Mouse (Mus musculus) liver, embryonic 14.5 days (tissue): Measurements from ENCODE around the gene Plekho2. TPM values are rescaled to one million over a fixed set of nuclear protein-coding genes. Genes with fewer than 3 reads are reported as not detected.

Source experiments
- ATAC-seq: fragments of 200-750 bp; cut with Nextera tagmentation; 2 replicates; pipeline ENCODE4 v1.8.0; 2017; ENCODE audit warnings: moderate number of reproducible peaks, mild to moderate bottlenecking, moderate library complexity; ENCODE audit not compliant: insufficient read depth
- DNase-seq, 3 experiments: peaks; one replicate each; pipeline ENCODE4 v3.0.0-alpha.2; 2012 to 2013; ENCODE audit warnings: low read depth in 3 of 3, low spot score in 3 of 3
- H3K27ac ChIP-seq: fragments of 300-500 bp; sonication (generic); 2 replicates; pipeline ENCODE4 v1.5.1; 2014; ENCODE audit warnings: moderate library complexity, mild to moderate bottlenecking, control low read depth, inconsistent platforms
- H3K27me3 ChIP-seq: fragments of 300-500 bp; sonication (generic); 2 replicates; pipeline ENCODE4 v1.6.1; 2014; ENCODE audit warnings: mild to moderate bottlenecking, low read length, moderate library complexity; ENCODE audit not compliant: control insufficient read depth, insufficient read depth
- H3K36me3 ChIP-seq: fragments of 300-500 bp; sonication (generic); replicated peaks from 2 replicates; pipeline ENCODE4 v1.6.1; 2014; ENCODE audit warnings: low read depth; ENCODE audit not compliant: control insufficient read depth, insufficient read depth
- H3K4me1 ChIP-seq, 2 experiments: fragments of 200-500 bp in 1 of 2; fragments of 300-500 bp in 1 of 2; sonication (generic) in 1 of 2; replicated peaks; 2 replicates each; pipeline ENCODE4 v1.6.1; 2012 to 2014; ENCODE audit warnings: antibody characterized with exemption in 1 of 2, inconsistent platforms in 1 of 2, low read length in 1 of 2; ENCODE audit not compliant: control insufficient read depth in 2 of 2, insufficient read depth in 2 of 2
- H3K4me2 ChIP-seq: fragments of 300-500 bp; sonication (generic); 2 replicates; pipeline ENCODE4 v1.6.1; 2014; ENCODE audit warnings: low read depth, mild to moderate bottlenecking, control low read depth, moderate library complexity
- H3K4me3 ChIP-seq, 2 experiments: fragments of 200-500 bp in 1 of 2; fragments of 300-500 bp in 1 of 2; sonication (generic) in 1 of 2; 2 replicates each; pipeline ENCODE4 v1.5.1; 2012 to 2014; ENCODE audit warnings: low read depth in 2 of 2, low read length in 2 of 2, mild to moderate bottlenecking in 2 of 2, control low read depth in 1 of 2, inconsistent platforms in 1 of 2, moderate library complexity in 1 of 2; ENCODE audit not compliant: insufficient read depth in 1 of 2
- H3K9ac ChIP-seq: fragments of 300-500 bp; sonication (generic); replicated peaks from 2 replicates; pipeline ENCODE4 v1.6.1; 2014; ENCODE audit warnings: mild to moderate bottlenecking, control low read depth, moderate library complexity
- H3K9me3 ChIP-seq: fragments of 300-500 bp; sonication (generic); 2 replicates; pipeline ENCODE4 v1.6.1; 2016; ENCODE audit warnings: low read length, mixed read lengths; ENCODE audit not compliant: control insufficient read depth
- CTCF ChIP-seq: IDR thresholded peaks from 2 replicates; pipeline ENCODE4 v1.5.1; 2016; ENCODE audit warnings: antibody characterized with exemption, low read depth, control low read depth
- EP300 ChIP-seq: IDR thresholded peaks from 2 replicates; pipeline ENCODE4 v1.6.1; 2016; ENCODE audit warnings: antibody characterized with exemption, low read depth
- WGBS: fragments of 180-500 bp; shearing (Covaris S2); extraction: QIAGEN DNeasy Blood & Tissue Kit; methylation state at CpG from one replicate; pipeline ENCODE4 v1.1.7; 2014; ENCODE audit not compliant: insufficient replicate concordance; 5-methylcytosine and 5-hydroxymethylcytosine counted together
- polyA plus RNA-seq, 2 experiments: library from polyadenylated mRNA; depleted of rRNA in 1 of 2; stranded (reverse) in 1 of 2; unstranded in 1 of 2; fragments of >200 nt; fragmentation: Nextera tagmentation in 1 of 2; extraction: Ambion mirVana in 1 of 2; gene quantifications; 2 replicates each; pipeline versions ENCODE4 v1.2.1 to v1.2.3; 2012 to 2014

Gene Plekho2
- polyA plus RNA-seq, 2 experiments, result 15.7 to 21.5 TPM

DNA sequence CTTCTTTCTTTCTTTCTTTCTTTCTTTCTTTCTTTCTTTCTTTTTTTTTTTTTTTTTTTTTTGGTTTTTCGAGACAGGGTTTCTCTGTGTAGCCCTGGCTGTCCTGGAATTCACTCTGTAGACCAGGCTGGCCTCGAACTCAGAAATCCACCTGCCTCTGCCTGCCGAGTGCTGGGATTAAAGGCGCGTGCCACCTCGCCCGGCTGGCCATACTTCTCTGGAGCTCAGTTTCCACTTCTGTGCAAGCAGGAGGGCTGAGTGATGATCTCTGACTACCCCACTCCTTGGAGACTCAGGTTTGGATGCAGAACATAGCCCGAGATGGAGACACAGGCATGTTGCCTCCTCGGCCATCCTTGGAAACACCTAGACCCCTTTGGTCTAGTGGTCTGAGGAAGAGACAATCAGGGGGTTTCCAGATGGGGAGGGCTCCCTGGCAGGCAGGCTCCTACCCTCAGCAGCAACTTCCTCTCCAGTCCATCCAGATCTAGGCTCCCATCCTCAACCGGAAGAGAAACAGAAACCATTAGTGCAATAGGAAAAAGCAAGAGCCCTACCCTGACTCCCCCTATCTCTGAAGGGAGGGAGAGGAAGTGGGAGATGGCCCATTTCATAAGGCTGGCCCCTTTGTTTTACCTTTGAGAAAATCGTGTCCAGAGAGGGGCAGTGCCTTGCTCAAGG is 43.9 kb downstream of the Plekho2 start:
- Histone ChIP-seq H3K9me3 (no peaks in the 10 kb centered on the region), H3K4me3 (no peak overlapping the region), H3K36me3 (no peaks in the 10 kb centered on the region), H3K4me2 (no peak overlapping the region; the same call in 1 of the 2 replicates), H3K4me1 (peaks cover 7 to 27% of the 10 kb centered on the region in 2 experiments), H3K27ac (no peak overlapping the region), H3K9ac (no peak overlapping the region), H3K27me3 (no peaks in the 10 kb centered on the region)
- ATAC-seq (no peak), DNase-seq (no peak)
- 49% methylated on average over 10 of the region's 11 CpGs for WGBS
- TF ChIP-seq CTCF, result no peak
- TF ChIP-seq EP300, result no peak

DNA sequence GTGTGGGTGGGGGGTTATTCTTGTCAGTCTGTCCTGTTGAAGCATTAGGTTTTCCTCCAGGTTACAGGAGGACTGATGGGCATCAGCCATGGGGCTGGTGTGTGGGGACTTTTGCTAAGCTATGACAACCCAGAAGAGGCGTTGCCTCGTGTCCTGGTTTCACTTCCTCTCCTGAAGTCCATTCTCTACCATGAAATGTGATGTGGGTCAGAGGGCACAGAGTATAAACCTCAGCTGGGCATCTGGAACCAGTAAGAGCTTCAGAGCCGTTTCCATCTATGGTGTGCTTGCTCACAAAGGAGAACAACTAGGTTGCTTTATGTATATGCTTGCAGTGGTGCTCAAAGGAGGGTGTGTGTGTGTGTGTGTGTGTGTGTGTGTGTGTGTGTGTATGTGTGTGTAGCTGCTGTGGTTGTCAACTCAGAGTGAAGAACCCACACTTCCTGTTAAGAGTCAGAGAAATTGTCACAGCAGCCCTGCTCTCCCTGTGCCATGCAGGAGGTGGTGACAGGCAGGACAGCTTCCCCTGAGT is 44.6 kb downstream of the Plekho2 start:
- 26% methylated on average over 3 of the region's 3 CpGs for WGBS
- no peaks in the 10 kb centered on the region for H3K27me3 ChIP-seq
- peak overlapping the region; percentile 23; the same call in 1 of the 2 replicates for H3K9ac ChIP-seq
- ATAC-seq, result no peak
- H3K36me3 ChIP-seq, result no peaks in the 10 kb centered on the region
- H3K4me2 ChIP-seq, result no peak overlapping the region
- no peak for DNase-seq
- peaks cover 7 to 29% of the 10 kb centered on the region in 2 experiments for H3K4me1 ChIP-seq
- no peak overlapping the region for H3K4me3 ChIP-seq
- TF ChIP-seq CTCF (no peak), EP300 (no peak)
- H3K9me3 ChIP-seq, result no peaks in the 10 kb centered on the region
- H3K27ac ChIP-seq, result no peak overlapping the region

DNA sequence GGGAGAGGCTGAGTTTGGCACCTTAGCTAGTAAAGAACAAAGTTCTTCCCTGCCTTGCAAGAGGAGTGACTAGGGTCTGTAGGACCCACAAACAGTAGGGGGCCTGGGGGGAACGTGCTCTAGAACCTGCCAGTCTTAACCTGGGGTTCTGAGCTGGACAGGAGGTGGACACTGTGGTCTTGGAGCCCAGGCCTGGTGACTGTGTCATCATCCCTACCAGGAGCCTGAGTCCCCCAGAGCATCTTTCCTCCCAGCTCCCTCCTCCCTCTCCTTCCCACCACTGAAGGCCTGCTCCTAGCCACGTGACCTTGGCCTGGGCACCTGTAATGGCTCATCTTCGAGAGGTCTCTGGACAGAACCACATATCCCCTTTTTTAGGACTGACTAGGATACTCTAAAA is 45.7 kb downstream of the Plekho2 start:
- Histone ChIP-seq H3K4me2 (no peak overlapping the region), H3K9ac (no peak overlapping the region), H3K27ac (no peak overlapping the region), H3K9me3 (no peaks in the 10 kb centered on the region), H3K4me1 (peaks cover 19 to 38% of the 10 kb centered on the region in 2 experiments), H3K36me3 (no peaks in the 10 kb centered on the region), H3K4me3 (no peak overlapping the region), H3K27me3 (no peaks in the 10 kb centered on the region)
- DNase-seq (no peak), ATAC-seq (no peak)
- 79% methylated on average over 3 of the region's 3 CpGs for WGBS
- TF ChIP-seq CTCF (no peak), EP300 (no peak)

DNA sequence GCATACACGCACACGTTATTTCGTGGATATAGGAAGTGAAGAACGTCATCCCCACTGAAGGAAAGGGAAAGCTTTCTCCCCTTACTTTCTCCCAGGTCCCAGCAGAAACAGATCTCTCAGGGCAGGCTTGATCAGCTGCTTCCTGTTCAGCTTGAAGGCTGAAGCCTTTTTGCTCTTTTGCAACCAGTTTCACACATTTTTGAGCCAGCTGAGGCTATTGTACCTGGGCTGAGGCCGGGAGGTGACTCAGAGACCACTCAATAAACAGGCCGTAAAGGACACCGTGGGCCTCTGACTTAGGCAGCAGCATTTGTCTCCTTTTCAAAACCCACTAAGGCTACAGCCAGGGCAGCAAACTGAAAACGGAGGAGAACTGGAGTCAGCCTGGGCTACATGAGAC is 46.9 kb downstream of the Plekho2 start:
- 50% methylated on average over 8 of the region's 8 CpGs for WGBS
- no peak overlapping the region for H3K9ac ChIP-seq
- DNase-seq (no peak), ATAC-seq (no peak)
- peaks cover 24 to 43% of the 10 kb centered on the region in 2 experiments for H3K4me1 ChIP-seq
- no peak overlapping the region for H3K4me2 ChIP-seq
- H3K27me3 ChIP-seq, result no peaks in the 10 kb centered on the region
- no peaks in the 10 kb centered on the region for H3K36me3 ChIP-seq
- no peak overlapping the region for H3K4me3 ChIP-seq
- peak overlapping the region; percentile 29; the same call in 1 of the 2 replicates for H3K27ac ChIP-seq
- H3K9me3 ChIP-seq, result no peaks in the 10 kb centered on the region
- TF ChIP-seq EP300, result no peak
- TF ChIP-seq CTCF, result no peak

DNA sequence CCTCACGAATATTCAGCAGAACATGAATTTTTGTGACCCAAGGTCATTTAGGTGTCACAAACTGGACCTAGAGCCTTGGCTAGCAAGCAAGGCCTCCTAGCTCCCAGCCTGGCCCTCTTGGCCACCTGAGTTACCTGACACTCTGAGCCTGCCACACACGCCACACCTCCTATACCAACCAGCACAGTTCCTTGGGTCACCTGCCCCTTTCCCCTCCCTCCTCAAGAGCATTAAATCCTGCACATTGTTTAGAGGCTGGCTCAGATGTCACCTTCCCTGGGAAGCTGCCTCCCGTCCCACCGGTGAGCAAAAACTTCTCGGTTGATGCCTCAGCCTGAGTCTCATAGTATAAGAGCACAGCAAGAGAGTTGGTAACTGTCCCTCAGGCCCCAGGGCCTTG is 48.6 kb downstream of the Plekho2 start:
- 75% methylated on average over 5 of the region's 5 CpGs for WGBS
- ATAC-seq (no peak), DNase-seq (no peak)
- Histone ChIP-seq H3K4me2 (no peak overlapping the region), H3K27me3 (no peaks in the 10 kb centered on the region), H3K4me1 (peaks cover 28 to 41% of the 10 kb centered on the region in 2 experiments), H3K4me3 (no peak overlapping the region), H3K27ac (no peak overlapping the region), H3K9me3 (no peaks in the 10 kb centered on the region), H3K9ac (no peak overlapping the region), H3K36me3 (no peaks in the 10 kb centered on the region)
- TF ChIP-seq CTCF, result no peak
- no peak for TF ChIP-seq EP300
